Mouse (Mus musculus) liver, embryonic 13.5 days (tissue): ENCODE results near the gene Aldh4a1. TPM values are rescaled to one million over a fixed set of nuclear protein-coding genes. Genes with fewer than 3 reads are reported as not detected.

ENCODE experiments used
- ATAC-seq: fragments of 200-750 bp; cut with Nextera tagmentation; 2 replicates; pipeline ENCODE4 v1.8.0; 2017; ENCODE audit warnings: low read depth, mild to moderate bottlenecking, moderate number of reproducible peaks, moderate library complexity
- DNase-seq: peaks from one replicate; pipeline ENCODE4 v3.0.0; 2022
- H3K27ac ChIP-seq: fragments of 300-500 bp; sonication (generic); 2 replicates; pipeline ENCODE4 v1.5.1; 2015; ENCODE audit warnings: moderate library complexity, mild to moderate bottlenecking, inconsistent platforms
- H3K27me3 ChIP-seq: fragments of 300-500 bp; sonication (generic); 2 replicates; pipeline ENCODE4 v1.6.1; 2015; ENCODE audit warnings: mild to moderate bottlenecking, inconsistent platforms
- H3K36me3 ChIP-seq: fragments of 300-500 bp; sonication (generic); 2 replicates; pipeline ENCODE4 v1.6.1; 2015; ENCODE audit warnings: mild to moderate bottlenecking, inconsistent platforms
- H3K4me1 ChIP-seq: fragments of 300-500 bp; sonication (generic); replicated peaks from 2 replicates; pipeline ENCODE4 v1.6.1; 2015; ENCODE audit warnings: inconsistent platforms
- H3K4me2 ChIP-seq: fragments of 300-500 bp; sonication (generic); 2 replicates; pipeline ENCODE4 v1.6.1; 2015; ENCODE audit warnings: inconsistent platforms, mild to moderate bottlenecking, moderate library complexity
- H3K4me3 ChIP-seq: fragments of 300-500 bp; sonication (generic); replicated peaks from 2 replicates; pipeline ENCODE4 v1.5.1; 2015; ENCODE audit warnings: mild to moderate bottlenecking, inconsistent platforms
- H3K9ac ChIP-seq: fragments of 300-500 bp; sonication (generic); 2 replicates; pipeline ENCODE4 v1.6.1; 2015; ENCODE audit warnings: mild to moderate bottlenecking, inconsistent platforms
- H3K9me3 ChIP-seq: fragments of 300-500 bp; sonication (generic); replicated peaks from 2 replicates; pipeline ENCODE4 v1.6.1; 2016; ENCODE audit warnings: inconsistent platforms
- WGBS: fragments of 180-500 bp; shearing (Covaris S2); methylation state at CpG from one replicate; pipeline ENCODE4 v1.1.7; 2015; ENCODE audit not compliant: insufficient replicate concordance; 5-methylcytosine and 5-hydroxymethylcytosine counted together
- polyA plus RNA-seq: library from polyadenylated mRNA; unstranded; fragments of >200 nt; fragmentation: Nextera tagmentation; extraction: Ambion mirVana; gene quantifications from 2 replicates; pipeline ENCODE4 v1.2.1, GENCODE M21; 2015

Gene Aldh4a1
- polyA plus RNA-seq, 1 experiment from 2014 or later, result 50.2 TPM

DNA sequence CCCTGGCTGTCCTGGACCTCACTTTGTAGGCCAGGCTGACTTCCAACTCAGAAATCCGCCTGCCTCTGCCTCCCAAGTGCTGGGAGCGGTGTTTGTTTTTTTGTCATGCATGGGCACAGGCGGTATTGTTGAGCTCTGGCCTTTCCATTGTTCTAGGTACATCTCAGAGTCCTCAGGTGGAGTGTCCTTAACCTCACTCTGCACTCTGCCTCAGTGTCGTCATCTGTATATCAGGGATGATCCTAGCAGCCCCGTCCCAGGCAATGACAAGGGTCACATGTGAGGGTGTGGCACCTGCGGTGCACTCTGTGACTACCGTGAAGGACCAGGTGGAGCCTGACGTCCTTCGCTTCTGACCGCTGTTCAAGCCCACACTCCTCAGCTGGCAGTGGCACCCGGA lies 4.7 kb downstream of the Aldh4a1 start:
- 76% methylated on average over 11 of the region's 11 CpGs for WGBS
- no peaks in the 10 kb centered on the region for H3K27me3 ChIP-seq

DNA sequence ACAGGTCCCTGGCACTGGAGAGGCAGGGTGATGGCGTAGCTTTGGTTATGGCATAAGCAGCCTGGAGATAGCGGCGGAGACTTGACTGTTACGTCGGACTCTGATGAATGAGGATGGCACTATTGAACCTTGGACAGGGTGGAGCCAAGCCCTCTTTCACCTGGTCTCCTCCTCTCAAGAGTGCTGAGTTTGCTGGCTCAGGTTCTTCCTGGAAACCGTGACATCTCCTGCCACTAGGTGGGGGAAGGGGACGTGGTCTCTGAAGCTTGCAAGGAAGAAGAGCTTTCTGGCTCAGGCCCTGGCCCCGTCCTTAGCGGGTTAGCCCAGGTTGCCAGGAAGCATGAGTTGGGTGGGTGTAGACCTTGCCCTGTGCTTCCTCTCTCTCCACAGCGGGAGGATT lies 7.5 kb downstream of the Aldh4a1 start:
- no peak for ATAC-seq
- Histone ChIP-seq H3K4me2 (no peak overlapping the region), H3K27me3 (no peaks in the 10 kb centered on the region), H3K9me3 (no peaks in the 10 kb centered on the region), H3K9ac (no peak overlapping the region), H3K36me3 (peaks cover 4% of the 10 kb centered on the region; the same call in 1 of the 2 replicates), H3K4me1 (peaks cover 47% of the 10 kb centered on the region), H3K4me3 (no peak overlapping the region), H3K27ac (no peak overlapping the region)
- 56% methylated on average over 10 of the region's 10 CpGs for WGBS
- DNase-seq, result no peak

More for the DNA sequence above, 4.7 kb downstream of the Aldh4a1 start:
- DNase-seq, result no peak
- no peak overlapping the region for H3K27ac ChIP-seq
- H3K9ac ChIP-seq, result no peak overlapping the region
- no peak for ATAC-seq
- no peak overlapping the region for H3K4me2 ChIP-seq
- peaks cover 4% of the 10 kb centered on the region; the same call in 1 of the 2 replicates for H3K36me3 ChIP-seq
- no peak overlapping the region for H3K4me3 ChIP-seq
- H3K4me1 ChIP-seq, result peaks cover 54% of the 10 kb centered on the region
- no peaks in the 10 kb centered on the region for H3K9me3 ChIP-seq

DNA sequence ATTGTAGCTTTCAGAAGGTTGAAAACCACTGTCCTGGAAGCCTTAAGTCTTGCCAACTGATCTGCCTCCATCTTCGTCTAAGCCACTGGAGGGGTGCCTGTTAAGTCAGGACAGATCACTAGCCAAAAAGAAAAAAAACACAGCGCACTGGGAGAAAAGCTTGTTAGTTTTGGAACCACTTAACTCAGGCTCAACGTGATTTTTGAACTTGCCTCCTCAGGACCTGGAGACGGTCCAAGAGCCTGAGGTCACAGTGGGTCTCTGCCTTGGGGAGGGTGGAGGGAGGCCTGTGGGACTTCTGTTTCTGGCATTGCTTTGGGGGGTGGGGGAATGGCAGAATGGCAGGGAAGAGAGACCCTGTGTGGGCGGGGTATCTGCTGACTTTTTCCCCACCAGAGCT lies 8.5 kb downstream of the Aldh4a1 start:
- 62% methylated on average over 5 of the region's 5 CpGs for WGBS
- Histone ChIP-seq H3K27me3 (no peaks in the 10 kb centered on the region), H3K4me2 (no peak overlapping the region), H3K4me3 (no peak overlapping the region), H3K4me1 (peaks cover 39% of the 10 kb centered on the region), H3K9me3 (no peaks in the 10 kb centered on the region), H3K27ac (no peak overlapping the region), H3K9ac (no peak overlapping the region), H3K36me3 (peaks cover 9% of the 10 kb centered on the region; the same call in 1 of the 2 replicates)
- ATAC-seq (no peak), DNase-seq (no peak)

DNA sequence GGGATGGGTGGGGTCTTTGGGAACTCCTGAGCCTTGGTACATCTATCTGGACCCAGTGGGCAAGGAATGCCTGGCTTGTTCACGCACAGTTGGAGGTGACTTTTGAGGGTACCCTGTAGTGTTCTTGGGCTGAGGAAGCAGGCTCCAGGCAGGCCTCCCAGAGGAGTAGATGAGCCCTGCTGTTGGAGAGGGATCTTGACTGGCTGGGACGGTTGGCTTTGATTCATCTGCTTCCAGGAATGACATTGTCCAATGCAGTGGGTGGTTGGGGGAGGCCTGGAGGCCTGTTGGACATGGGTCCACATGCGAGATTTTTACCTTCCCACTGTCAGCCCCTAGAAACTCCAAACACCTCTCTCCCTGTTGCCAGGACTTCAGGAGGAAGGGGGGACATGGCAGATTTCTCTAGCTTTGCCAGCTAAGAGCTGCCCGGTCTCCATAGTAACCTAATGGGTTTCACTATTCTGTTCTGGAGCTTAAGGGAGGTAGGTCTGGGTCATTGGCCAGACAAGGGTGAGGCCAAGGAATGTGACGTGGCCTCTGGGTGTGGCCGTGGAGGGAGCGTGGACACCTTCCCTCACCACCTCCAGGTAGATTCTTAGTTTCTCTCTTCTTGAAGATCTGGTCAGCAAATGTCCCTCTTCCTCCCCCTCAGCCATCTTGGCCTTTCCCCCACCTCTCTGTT lies 9.0 kb downstream of the Aldh4a1 start:
- H3K36me3 ChIP-seq, result peaks cover 12% of the 10 kb centered on the region
- peaks cover 39% of the 10 kb centered on the region for H3K4me1 ChIP-seq
- H3K9me3 ChIP-seq, result no peaks in the 10 kb centered on the region
- H3K27ac ChIP-seq, result no peak overlapping the region
- H3K9ac ChIP-seq, result no peak overlapping the region
- no peak overlapping the region for H3K4me2 ChIP-seq
- WGBS, result 73% methylated on average over 7 of the region's 7 CpGs
- H3K4me3 ChIP-seq, result no peak overlapping the region
- DNase-seq, result no peak
- no peak for ATAC-seq
- H3K27me3 ChIP-seq, result no peaks in the 10 kb centered on the region

DNA sequence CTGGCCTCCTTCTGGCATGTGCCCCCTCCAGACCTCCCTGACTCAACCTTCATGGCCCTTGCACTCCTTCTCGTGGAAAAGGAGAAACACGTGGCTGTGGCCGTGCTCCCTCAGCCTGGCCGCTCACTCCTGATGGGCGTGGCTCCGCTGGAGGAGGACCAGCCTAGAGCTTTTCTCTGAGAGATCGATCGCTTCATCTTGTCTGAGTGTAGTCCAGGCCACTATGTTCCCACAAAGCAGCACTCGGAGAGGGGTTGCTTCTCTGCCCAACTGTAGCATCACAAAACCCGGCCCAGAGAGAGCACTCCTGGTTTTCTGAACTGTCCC lies 9.6 kb downstream of the Aldh4a1 start:
- WGBS, result 64% methylated on average over 10 of the region's 10 CpGs
- Histone ChIP-seq H3K27me3 (no peaks in the 10 kb centered on the region), H3K4me1 (peaks cover 39% of the 10 kb centered on the region), H3K4me2 (no peak overlapping the region), H3K27ac (no peak overlapping the region), H3K9ac (no peak overlapping the region), H3K4me3 (no peak overlapping the region), H3K9me3 (no peaks in the 10 kb centered on the region), H3K36me3 (peaks cover 16% of the 10 kb centered on the region)
- no peak for DNase-seq
- ATAC-seq, result no peak

DNA sequence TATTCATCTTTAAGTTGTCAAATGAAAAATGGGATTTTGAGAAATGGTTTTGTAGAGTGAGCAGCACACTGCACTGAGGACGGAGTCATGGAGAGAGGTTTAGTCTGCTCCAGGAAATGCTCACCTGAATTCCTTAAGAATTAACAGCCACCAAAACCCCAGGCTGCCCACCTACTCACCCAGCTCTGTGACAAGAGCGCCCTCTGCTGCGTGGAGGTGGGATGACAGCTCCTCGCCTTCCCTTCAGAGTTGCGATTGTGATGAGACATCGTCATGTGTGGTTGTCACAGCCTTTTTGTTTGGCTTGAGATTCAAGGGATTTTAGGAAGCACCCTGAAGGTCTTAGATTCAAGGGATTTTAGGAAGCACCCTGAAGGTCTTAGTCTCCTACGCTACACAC lies 13.7 kb downstream of the Aldh4a1 start:
- peak; percentile 48 for DNase-seq
- Histone ChIP-seq H3K4me1 (peaks cover 45% of the 10 kb centered on the region), H3K4me2 (no peak overlapping the region), H3K27ac (no peak overlapping the region), H3K9ac (no peak overlapping the region), H3K36me3 (peaks cover 27% of the 10 kb centered on the region), H3K4me3 (no peak overlapping the region), H3K9me3 (no peaks in the 10 kb centered on the region), H3K27me3 (peaks cover 5% of the 10 kb centered on the region)
- 24% methylated on average over 7 of the region's 7 CpGs for WGBS
- no peak for ATAC-seq

DNA sequence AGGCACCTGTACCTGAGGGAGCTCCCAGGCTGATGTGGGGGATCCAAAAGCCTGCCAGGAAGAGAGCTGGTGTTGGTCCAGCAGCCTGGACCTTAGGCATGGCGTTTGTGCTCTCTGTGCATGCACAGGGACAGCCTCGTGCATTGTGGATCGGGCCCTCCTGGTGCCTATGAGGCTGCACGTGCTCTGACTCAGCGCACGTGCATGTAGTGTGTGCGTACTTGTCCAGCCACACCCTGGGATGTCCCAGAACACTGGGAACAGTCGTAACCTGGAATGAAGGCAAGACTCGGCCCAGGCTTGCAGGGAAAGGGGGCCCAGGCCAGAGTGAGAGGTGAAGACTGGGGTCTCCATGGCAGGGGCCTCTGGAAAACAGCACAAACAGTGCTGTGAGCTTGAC lies 15.2 kb downstream of the Aldh4a1 start:
- 79% methylated on average over 9 of the region's 9 CpGs for WGBS
- ATAC-seq, result no peak
- H3K27me3 ChIP-seq, result peaks cover 20% of the 10 kb centered on the region

DNA sequence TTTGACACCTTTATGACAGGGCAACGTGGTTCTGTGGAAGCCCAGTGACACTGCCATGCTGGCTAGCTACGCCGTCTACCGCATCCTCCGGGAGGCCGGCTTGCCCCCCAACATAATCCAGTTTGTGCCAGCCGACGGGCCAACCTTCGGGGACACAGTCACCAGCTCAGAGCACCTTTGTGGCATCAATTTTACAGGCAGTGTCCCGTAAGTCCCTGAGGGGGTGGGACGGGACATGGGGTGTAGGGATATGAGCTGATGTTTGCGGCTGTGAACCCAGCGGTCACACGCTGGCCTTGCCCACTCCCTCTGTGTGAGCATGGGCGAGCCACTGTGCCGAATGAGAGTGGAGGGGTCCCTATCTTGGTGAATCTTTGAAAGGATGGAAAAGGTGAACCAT lies 15.7 kb downstream of the Aldh4a1 start:
- Histone ChIP-seq H3K4me1 (peaks cover 48% of the 10 kb centered on the region), H3K36me3 (peaks cover 31% of the 10 kb centered on the region), H3K9me3 (no peaks in the 10 kb centered on the region), H3K4me3 (no peak overlapping the region), H3K4me2 (no peak overlapping the region), H3K27me3 (peaks cover 22% of the 10 kb centered on the region), H3K9ac (no peak overlapping the region), H3K27ac (no peak overlapping the region)
- DNase-seq (no peak), ATAC-seq (no peak)
- 81% methylated on average over 16 of the region's 16 CpGs for WGBS

More for the DNA sequence above, 15.2 kb downstream of the Aldh4a1 start:
- DNase-seq, result no peak
- Histone ChIP-seq H3K4me1 (peaks cover 52% of the 10 kb centered on the region), H3K36me3 (peaks cover 27% of the 10 kb centered on the region), H3K9me3 (no peaks in the 10 kb centered on the region), H3K4me3 (no peak overlapping the region), H3K9ac (no peak overlapping the region), H3K27ac (no peak overlapping the region), H3K4me2 (no peak overlapping the region)

DNA sequence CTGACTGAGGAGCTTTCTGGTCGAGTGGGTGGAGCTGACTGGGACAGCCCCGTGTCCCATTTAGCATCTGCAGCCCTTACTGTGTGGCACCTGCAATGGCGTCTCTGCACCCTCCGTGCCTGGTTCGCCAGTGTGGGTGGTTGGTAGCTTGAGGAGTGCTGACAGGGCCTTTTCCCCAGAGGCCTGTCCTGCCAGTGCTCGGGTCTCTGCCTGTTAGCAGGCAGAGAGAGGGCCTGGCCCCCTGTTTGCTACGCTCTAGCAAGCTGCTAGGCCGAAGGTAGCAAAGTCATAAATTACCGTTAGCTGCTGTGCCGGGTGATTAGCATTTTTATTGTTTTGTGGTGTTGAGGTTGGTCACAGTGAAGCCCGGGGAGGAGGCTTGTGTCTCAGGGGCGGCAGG lies 17.1 kb downstream of the Aldh4a1 start:
- 52% methylated on average over 12 of the region's 12 CpGs for WGBS

DNA sequence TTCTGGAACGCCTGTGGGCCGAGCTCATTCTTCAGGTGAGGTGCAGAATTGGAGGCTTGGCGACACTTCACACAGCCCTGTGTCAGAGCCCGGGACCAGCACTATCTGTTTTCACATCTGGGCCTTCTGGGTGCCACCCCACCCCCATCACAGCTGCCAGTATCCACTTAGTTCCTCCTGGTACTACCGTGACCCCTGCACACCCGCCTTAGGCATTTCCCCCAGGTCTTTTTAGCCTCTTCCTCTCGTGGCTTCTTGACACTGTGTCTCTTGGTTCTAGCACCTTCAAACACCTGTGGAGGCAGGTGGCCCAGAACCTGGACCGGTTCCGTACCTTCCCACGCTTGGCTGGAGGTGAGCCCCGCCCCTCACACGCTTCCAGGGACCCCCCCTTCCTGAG lies 17.7 kb downstream of the Aldh4a1 start:
- Histone ChIP-seq H3K27ac (no peak overlapping the region), H3K9me3 (no peaks in the 10 kb centered on the region), H3K27me3 (peaks cover 22% of the 10 kb centered on the region), H3K36me3 (peaks cover 47% of the 10 kb centered on the region), H3K4me3 (no peak overlapping the region), H3K4me1 (peaks cover 38% of the 10 kb centered on the region), H3K9ac (no peak overlapping the region), H3K4me2 (no peak overlapping the region)
- WGBS, result 45% methylated on average over 12 of the region's 12 CpGs
- DNase-seq (no peak), ATAC-seq (no peak)

More for the DNA sequence above, 17.1 kb downstream of the Aldh4a1 start:
- peaks cover 22% of the 10 kb centered on the region for H3K27me3 ChIP-seq
- no peak overlapping the region for H3K27ac ChIP-seq
- DNase-seq, result no peak
- no peak overlapping the region for H3K9ac ChIP-seq
- peaks cover 41% of the 10 kb centered on the region for H3K36me3 ChIP-seq
- no peaks in the 10 kb centered on the region for H3K9me3 ChIP-seq
- H3K4me2 ChIP-seq, result no peak overlapping the region
- no peak for ATAC-seq
- peaks cover 38% of the 10 kb centered on the region for H3K4me1 ChIP-seq
- no peak overlapping the region for H3K4me3 ChIP-seq

DNA sequence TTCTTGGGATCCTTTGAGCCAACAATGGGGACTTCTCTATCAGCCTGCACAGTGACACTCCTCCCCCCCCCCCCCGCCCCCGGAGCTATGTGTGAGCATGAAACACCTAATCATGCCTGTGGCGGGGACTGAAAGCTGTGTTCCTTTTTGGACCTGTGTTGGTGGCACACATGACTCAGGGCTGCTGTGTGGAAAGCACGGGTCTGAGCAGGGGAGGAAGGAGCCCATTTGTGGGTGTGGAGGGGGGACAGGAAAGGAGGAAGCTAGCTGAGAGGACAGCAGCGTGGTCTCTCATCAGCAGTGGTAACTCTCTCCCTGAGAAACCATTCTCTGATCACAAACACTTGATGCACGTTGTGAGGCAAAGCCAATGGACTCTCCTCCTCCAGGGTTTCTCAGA lies 18.1 kb downstream of the Aldh4a1 start:
- peaks cover 48% of the 10 kb centered on the region for H3K36me3 ChIP-seq
- no peak overlapping the region for H3K4me3 ChIP-seq
- 22% methylated on average over 4 of the region's 6 CpGs for WGBS
- no peak for ATAC-seq
- no peak overlapping the region for H3K27ac ChIP-seq
- H3K27me3 ChIP-seq, result peaks cover 22% of the 10 kb centered on the region
- peaks cover 38% of the 10 kb centered on the region for H3K4me1 ChIP-seq
- H3K9me3 ChIP-seq, result no peaks in the 10 kb centered on the region
- no peak overlapping the region for H3K9ac ChIP-seq
- no peak overlapping the region for H3K4me2 ChIP-seq
- DNase-seq, result no peak

DNA sequence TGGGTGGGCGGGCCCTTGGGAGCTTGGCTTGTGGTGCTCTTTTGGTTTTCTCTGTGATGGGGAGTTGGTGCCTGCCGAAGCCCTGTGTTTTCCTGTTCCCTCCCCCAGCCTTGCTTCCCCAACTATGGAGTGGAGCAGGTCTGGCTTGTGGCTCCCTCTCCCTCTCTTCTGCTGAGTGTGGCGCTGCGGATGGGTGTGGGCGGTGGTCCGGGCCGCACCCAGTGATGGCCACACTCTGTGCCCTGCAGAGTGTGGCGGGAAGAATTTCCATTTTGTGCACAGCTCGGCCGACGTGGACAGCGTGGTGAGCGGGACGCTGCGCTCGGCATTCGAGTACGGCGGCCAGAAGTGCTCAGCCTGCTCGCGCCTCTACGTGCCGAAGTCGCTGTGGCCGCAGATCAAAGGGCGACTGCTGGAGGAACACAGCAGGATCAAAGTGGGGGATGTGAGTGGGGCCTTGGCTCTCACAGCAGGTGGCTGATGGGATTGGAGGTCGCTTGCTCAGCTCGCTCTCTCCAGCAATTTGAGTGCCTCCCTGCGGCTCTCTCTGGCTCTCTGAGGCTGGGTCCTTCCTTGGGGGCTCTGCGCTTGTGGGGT lies 19.3 kb downstream of the Aldh4a1 start:
- Histone ChIP-seq H3K4me3 (no peak overlapping the region), H3K9me3 (no peaks in the 10 kb centered on the region), H3K4me1 (peaks cover 38% of the 10 kb centered on the region), H3K9ac (no peak overlapping the region), H3K4me2 (peak overlapping the region; percentile 32), H3K27ac (no peak overlapping the region), H3K27me3 (peaks cover 22% of the 10 kb centered on the region), H3K36me3 (peaks cover 50% of the 10 kb centered on the region)
- DNase-seq (no peak), ATAC-seq (0 out of 2 replicates have a peak, but pooled peaks have one; percentile 10)
- 14% methylated on average over 30 of the region's 30 CpGs for WGBS
